ENCODE assay signal across 7 mouse cellular contexts in the genomic region with DNA sequence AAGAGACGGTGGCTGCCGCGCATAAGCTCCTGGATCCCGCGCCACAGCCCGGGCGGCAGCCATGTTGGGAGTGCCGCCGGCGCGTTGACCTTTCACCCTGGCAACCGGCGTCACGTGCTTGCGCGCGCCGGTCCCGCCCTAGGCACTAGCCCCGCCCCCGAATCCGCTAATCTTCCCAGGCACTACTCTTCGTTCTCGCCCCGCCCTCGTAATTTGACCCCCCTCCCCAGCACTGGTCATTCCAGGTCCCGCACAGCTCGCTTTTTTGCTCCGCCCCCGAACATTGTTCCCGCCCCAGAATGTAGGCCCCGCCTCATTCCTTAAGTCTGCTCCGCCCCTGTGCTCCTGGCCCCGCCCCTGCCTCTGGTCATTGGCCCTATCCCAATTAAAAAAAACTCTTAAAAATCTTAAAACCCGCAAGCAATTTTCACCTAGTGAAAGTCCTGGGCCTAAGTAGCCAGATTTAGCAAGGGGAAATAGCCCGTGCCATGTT. TPM values are rescaled to one million over a fixed set of nuclear protein-coding genes. Genes with fewer than 3 reads are reported as not detected.
A peak's percentile ranks its signal among the peaks of the same experiment; 100 is the strongest.
DNase-seq lines count a peak whose midpoint lies in the region; ATAC-seq lines count a peak whose summit lies in the region.

A gene (minus strand): TSS at position 236 of the 493 bp plus-strand sequence.

- H3K27me3 ChIP-seq in intestine, embryonic 15.5 days (replicated peaks), result no peaks in the 10 kb centered on the region
- H3K27me3 ChIP-seq in midbrain, embryonic 10.5 days (ENCODE audit: low read depth, poor library complexity, severe bottlenecking), result no peaks in the 10 kb centered on the region

- H3K4me3 ChIP-seq in intestine, embryonic 15.5 days (replicated peaks), result peak within 1 kb of the TSS; percentile 79
- peak within 1 kb of the TSS; percentile 95 for H3K4me3 ChIP-seq in midbrain, embryonic 10.5 days

- H3K9ac ChIP-seq in intestine, embryonic 15.5 days, result peak within 1 kb of the TSS; percentile 85

- peaks cover 30% of the 10 kb centered on the region for H3K4me1 ChIP-seq in intestine, embryonic 15.5 days (replicated peaks)
- peaks cover 23% of the 10 kb centered on the region for H3K4me1 ChIP-seq in midbrain, embryonic 10.5 days

- ATAC-seq in intestine, embryonic 15.5 days, result peak; percentile 85

- H3K27ac ChIP-seq in intestine, embryonic 15.5 days, result peak within 1 kb of the TSS; percentile 72
- H3K27ac ChIP-seq in midbrain, embryonic 10.5 days (replicated peaks), result peak within 1 kb of the TSS; percentile 94

- peak within 1 kb of the TSS; percentile 78 for H3K4me2 ChIP-seq in intestine, embryonic 15.5 days (replicated peaks)

- WGBS in intestine, embryonic 15.5 days, result 1% methylated on average over 31 of the region's 36 CpGs
- WGBS in midbrain, embryonic 10.5 days, result 1% methylated on average over 36 of the region's 36 CpGs

- peak; percentile 94 for DNase-seq in adrenal gland, adult 2 months
- DNase-seq in embryo, embryonic 11.5 days (ENCODE audit: low read depth, low spot score), result peak; percentile 91
- peak; percentile 86 to 93 for DNase-seq in gastrocnemius, postnatal 36 days
- peak; percentile 84 to 90 for DNase-seq in left cerebral cortex, postnatal 25 days (ENCODE audit: low spot score in 2 of 2)
- peak; percentile 98 for DNase-seq in midbrain, embryonic 10.5 days (ENCODE audit: low spot score)
- DNase-seq in right cerebral cortex, postnatal 4 days, result peak; percentile 91

- no peaks in the 10 kb centered on the region for H3K36me3 ChIP-seq in intestine, embryonic 15.5 days
- H3K36me3 ChIP-seq in midbrain, embryonic 10.5 days, result peaks cover 4% of the 10 kb centered on the region; the same call in 1 of the 2 replicates

- intact Hi-C loops in gastrocnemius, postnatal 36 days (cut with DNase I), result loop anchor here (5.0 kb wide), 1 partner anchor 215 kb away; a partner anchor contains a TSS
- intact Hi-C loops in left cerebral cortex, postnatal 25 days (cut with DNase I), result no loop called here

- H3K9me3 ChIP-seq in intestine, embryonic 15.5 days, result no peaks in the 10 kb centered on the region
- H3K9me3 ChIP-seq in midbrain, embryonic 10.5 days (replicated peaks), result no peaks in the 10 kb centered on the region

RNA-seq across cellular contexts. Expression of the gene that starts here (rescaled TPM):
- 10 to 100 TPM; 16.6 to 22.5 TPM for total RNA-seq in adrenal gland, adult 2 months (2021)
- 24.3 and 25.4 TPM in 2 replicates for polyA plus RNA-seq in adrenal gland, adult 2 months (2012; rRNA removed)
- total RNA-seq in gastrocnemius, postnatal 36 days (2021), result 1 to 10 TPM; 3.0 to 3.9 TPM
- 23.2 and 26.9 TPM in 2 replicates for polyA plus RNA-seq in intestine, embryonic 15.5 days (2015; fragmentation: Nextera tagmentation; extraction: Ambion mirVana)
- 10 to 100 TPM; 23.0 to 23.5 TPM for total RNA-seq in left cerebral cortex, postnatal 25 days (2021)
- 21.0 and 21.3 TPM in 2 replicates for polyA plus RNA-seq in midbrain, embryonic 10.5 days (2016; fragmentation: Nextera tagmentation; extraction: Ambion mirVana)

Comparison
In these comparisons a context has a peak if more than half of its experiments do, and no peak if none do; other contexts are left out.
1. Peak in every context shown above with its lines: DNase-seq, ATAC-seq, H3K4me3 ChIP-seq and H3K27ac ChIP-seq.